Mouse (Mus musculus) spleen, embryonic (tissue): ENCODE measurements around the gene Gm17087.

ENCODE experiments used
- CTCF ChIA-PET: fragments of 350-600 bp; sonication (Branson Sonifier 250); formaldehyde crosslinking; loops from one replicate; lab custom pipeline; 2022; lab: Charles Lee

Gm17087 gene

GRCm38 (mm10) chr17:8566850-8567249, at the start of gene Gm17087:
Gm17087 (minus strand) TSS chr17:8566950.
- CTCF ChIA-PET = no interaction called here

- CTCF ChIA-PET = no interaction called here
Measured at GRCm38 (mm10) chr17:8613882-8614551, 47.3 kb upstream of the Gm17087 start.

- CTCF ChIA-PET = interaction anchor here (0.5 kb wide), 1 partner anchor 23 kb away, joined by 4 read pairs; no protein-coding TSS in a partner anchor
Measured at GRCm38 (mm10) chr17:8611916-8612315, 45.2 kb upstream of the Gm17087 start.

- CTCF ChIA-PET = no interaction called here
Measured at GRCm38 (mm10) chr17:8606695-8607094, 39.9 kb upstream of the Gm17087 start.

GRCm38 (mm10) chr17:8605921-8606320, 39.2 kb upstream of the Gm17087 start:
- CTCF ChIA-PET = no interaction called here

- CTCF ChIA-PET = no interaction called here
Measured at GRCm38 (mm10) chr17:8602976-8603375, 36.2 kb upstream of the Gm17087 start.

GRCm38 (mm10) chr17:8597790-8598189, 31.0 kb upstream of the Gm17087 start:
- CTCF ChIA-PET = no interaction called here

- CTCF ChIA-PET = no interaction called here
Measured at GRCm38 (mm10) chr17:8592427-8593277, 25.9 kb upstream of the Gm17087 start.

- CTCF ChIA-PET = no interaction called here
Measured at GRCm38 (mm10) chr17:8581579-8581978, 14.8 kb upstream of the Gm17087 start.

- CTCF ChIA-PET = no interaction called here
Measured at GRCm38 (mm10) chr17:8580360-8580759, 13.6 kb upstream of the Gm17087 start.

- CTCF ChIA-PET = no interaction called here
Measured at GRCm38 (mm10) chr17:8573542-8574260, 7.0 kb upstream of the Gm17087 start.

GRCm38 (mm10) chr17:8562886-8563280, 3.9 kb downstream of the Gm17087 start:
- CTCF ChIA-PET = no interaction called here

GRCm38 (mm10) chr17:8562101-8562885, 4.5 kb downstream of the Gm17087 start:
- CTCF ChIA-PET = no interaction called here

- CTCF ChIA-PET = no interaction called here
Measured at GRCm38 (mm10) chr17:8557926-8558325, 8.8 kb downstream of the Gm17087 start.

- CTCF ChIA-PET = no interaction called here
Measured at GRCm38 (mm10) chr17:8556223-8556622, 10.5 kb downstream of the Gm17087 start.

- CTCF ChIA-PET = no interaction called here
Measured at GRCm38 (mm10) chr17:8555785-8556184, 11.0 kb downstream of the Gm17087 start.

- CTCF ChIA-PET = no interaction called here
Measured at GRCm38 (mm10) chr17:8554219-8554618, 12.5 kb downstream of the Gm17087 start.

- CTCF ChIA-PET = no interaction called here
Measured at GRCm38 (mm10) chr17:8553601-8554000, 13.1 kb downstream of the Gm17087 start.

GRCm38 (mm10) chr17:8552346-8553035, 14.3 kb downstream of the Gm17087 start:
- CTCF ChIA-PET = no interaction called here

- CTCF ChIA-PET = no interaction called here
Measured at GRCm38 (mm10) chr17:8551641-8552040, 15.1 kb downstream of the Gm17087 start.

GRCm38 (mm10) chr17:8548733-8549132, 18.0 kb downstream of the Gm17087 start:
- CTCF ChIA-PET = no interaction called here
